10 mouse cellular contexts compared by ENCODE assay signal in the genomic region with DNA sequence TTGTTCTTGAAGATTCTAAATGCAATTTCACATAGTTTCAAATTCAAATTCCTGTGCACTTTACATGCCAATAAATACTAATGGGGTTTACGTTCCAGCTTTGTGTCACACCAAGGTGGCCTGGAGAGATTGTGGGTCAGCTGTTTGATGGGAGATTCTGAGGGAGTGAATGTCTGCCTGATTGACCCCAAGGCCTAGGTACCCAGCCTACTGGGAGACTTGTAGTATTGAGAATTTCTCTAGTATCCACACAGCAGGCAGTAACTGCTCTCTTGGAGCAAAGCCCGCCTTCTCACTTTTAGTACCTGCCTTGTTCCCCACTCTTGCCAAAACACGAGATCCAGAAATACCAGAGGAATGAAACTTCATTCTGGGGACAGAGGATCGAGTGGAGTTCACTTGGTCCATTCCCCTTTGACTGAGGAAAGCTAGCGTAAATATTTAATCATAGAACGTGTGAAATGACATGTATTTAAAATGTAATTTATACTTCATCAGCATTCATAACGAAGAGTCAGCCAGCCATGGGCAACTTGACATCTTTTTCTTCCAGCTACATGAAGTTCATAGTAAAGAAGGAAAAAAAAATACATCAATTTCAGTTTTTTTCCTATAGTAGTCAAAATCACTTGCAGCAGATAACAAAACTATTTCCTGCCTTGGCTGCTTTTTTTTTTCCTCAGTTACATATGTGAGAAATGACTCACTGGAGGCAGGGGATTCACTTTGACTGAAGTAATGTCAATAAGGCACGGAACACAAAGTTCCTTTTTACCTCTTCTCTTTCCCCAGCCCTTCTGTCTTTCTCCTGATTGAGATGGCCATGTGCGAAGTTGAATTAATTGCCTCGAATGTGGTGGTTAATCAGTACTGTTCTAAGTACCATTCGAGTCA. TPM values are rescaled to one million over a fixed set of nuclear protein-coding genes. Genes with fewer than 3 reads are reported as not detected.
A peak's percentile ranks its signal among the peaks of the same experiment; 100 is the strongest.
DNase-seq lines count a peak whose midpoint lies in the region; ATAC-seq lines count a peak whose summit lies in the region.
"Had no signal": no experiment of that assay in that cellular context is flagged by ENCODE, and none has a peak within 500 bp of the region (broad histone marks: within the 10 kb centered on the region; RNA-seq: fewer than 3 reads in every experiment).

No protein-coding gene starts in this region.

- H3K4me2 ChIP-seq in liver, embryonic 13.5 days, result no peak overlapping the region
- H3K4me2 ChIP-seq in liver, embryonic 11.5 days, result no peak overlapping the region
- H3K4me2 ChIP-seq: hindbrain, embryonic 15.5 days had no signal

- ATAC-seq in liver, embryonic 13.5 days (ENCODE audit: low read depth), result no peak
- no peak for ATAC-seq in liver, embryonic 11.5 days (replicated peaks; ENCODE audit: low FRiP score)

- no peak overlapping the region for H3K9ac ChIP-seq in liver, embryonic 13.5 days
- H3K9ac ChIP-seq in liver, embryonic 11.5 days (ENCODE audit: low read depth, low read length), result no peak overlapping the region
- H3K9ac ChIP-seq: hindbrain, embryonic 15.5 days had no signal

- no peaks in the 10 kb centered on the region for H3K36me3 ChIP-seq in liver, embryonic 13.5 days
- no peaks in the 10 kb centered on the region for H3K36me3 ChIP-seq in liver, embryonic 11.5 days (ENCODE audit: control insufficient read depth, insufficient read depth, low read length)
- H3K36me3 ChIP-seq: hindbrain, embryonic 15.5 days had no signal

- peaks cover 22% of the 10 kb centered on the region for H3K4me1 ChIP-seq in liver, embryonic 13.5 days (replicated peaks)
- H3K4me1 ChIP-seq in liver, embryonic 11.5 days (replicated peaks; ENCODE audit: control insufficient read depth, insufficient read depth, low read length), result peaks cover 15% of the 10 kb centered on the region

- H3K9me3 ChIP-seq in liver, embryonic 13.5 days (replicated peaks), result no peaks in the 10 kb centered on the region
- no peaks in the 10 kb centered on the region for H3K9me3 ChIP-seq in liver, embryonic 11.5 days (ENCODE audit: control insufficient read depth, low read length)
- H3K9me3 ChIP-seq: hindbrain, embryonic 15.5 days had no signal

- WGBS in liver, embryonic 13.5 days (ENCODE audit: insufficient replicate concordance), result 57% methylated on average over 11 of the region's 11 CpGs
- WGBS in liver, embryonic 11.5 days, result 66% methylated on average over 11 of the region's 11 CpGs

- no peak for DNase-seq in liver, embryonic 13.5 days
- no peak for DNase-seq in liver, embryonic 11.5 days (ENCODE audit: low spot score)
- peak; percentile 70 for DNase-seq in NIH3T3 (ENCODE audit: low read depth)
- DNase-seq in kidney, adult 18-20 months, result peak; percentile 55
- DNase-seq in lung, postnatal 36 days, result peak; percentile 48
- no peak for DNase-seq in layer of hippocampus, adult 9-11 months
- no peak for DNase-seq in gastrocnemius, adult 18-20 months (ENCODE audit: low spot score)
- DNase-seq: cerebellum, adult 11 months; right cerebral cortex, postnatal 4 days had no signal

- H3K27ac ChIP-seq in liver, embryonic 13.5 days, result peak overlapping the region; percentile 59
- no peak overlapping the region for H3K27ac ChIP-seq in liver, embryonic 11.5 days (ENCODE audit: low read depth, low read length)
- H3K27ac ChIP-seq: hindbrain, embryonic 15.5 days had no signal

- H3K27me3 ChIP-seq in liver, embryonic 13.5 days, result no peaks in the 10 kb centered on the region
- no peaks in the 10 kb centered on the region for H3K27me3 ChIP-seq in liver, embryonic 11.5 days (replicated peaks; ENCODE audit: control insufficient read depth, insufficient read depth, low read length)
- H3K27me3 ChIP-seq: hindbrain, embryonic 15.5 days had no signal

- H3K4me3 ChIP-seq in liver, embryonic 13.5 days (replicated peaks), result no peak overlapping the region
- H3K4me3 ChIP-seq in liver, embryonic 11.5 days (ENCODE audit: low read depth, low read length), result no peak overlapping the region
- H3K4me3 ChIP-seq: hindbrain, embryonic 15.5 days had no signal

RNA-seq across cellular contexts. Expression of gene Sh3rf1, which starts 52.0 kb away (rescaled TPM):
- 1.1 and 1.7 TPM in 2 replicates for polyA plus RNA-seq in liver, embryonic 13.5 days (2015; fragmentation: Nextera tagmentation; extraction: Ambion mirVana)
- 6.7 and 7.1 TPM in 2 replicates for polyA plus RNA-seq in liver, embryonic 11.5 days (2014; fragmentation: Nextera tagmentation; extraction: Ambion mirVana)
- total RNA-seq in gastrocnemius, adult 18-20 months (2021), result 1 to 10 TPM; 1.0 to 2.8 TPM

Comparison
In these comparisons a context has a peak if more than half of its experiments do, and no peak if none do; other contexts are left out.
1. DNase-seq: peak in NIH3T3 (single experiment), kidney, adult 18-20 months (single experiment) and lung, postnatal 36 days (single experiment); none in liver, embryonic 13.5 days (single experiment), liver, embryonic 11.5 days (single experiment), layer of hippocampus, adult 9-11 months (single experiment) and gastrocnemius, adult 18-20 months (single experiment).